ENCODE assay signal across 9 mouse cellular contexts in genomic region chr17:90809197-90810163, GRCm38 (mm10).
A peak's percentile ranks its signal among the peaks of the same experiment; 100 is the strongest.
DNase-seq lines count a peak whose midpoint lies in the region; ATAC-seq and TF ChIP-seq lines count a peak whose summit lies in the region.
"Had no signal": no experiment of that assay in that cellular context is flagged by ENCODE, and none has a peak within 500 bp of the region (broad histone marks: within the 10 kb centered on the region; RNA-seq: fewer than 3 reads in every experiment).

No protein-coding gene starts in this region.

- peak; percentile 59 for TF ChIP-seq CTCF in cortical plate, adult 2 months (IDR thresholded peaks at IDR 0.05; ENCODE audit: extremely low read depth, insufficient read depth, low read length)

- DNase-seq in urinary bladder, postnatal 14 days (ENCODE audit: low spot score): peak; percentile 53
- no peak for DNase-seq in urinary bladder, adult 2 months (ENCODE audit: low spot score)
- peak; percentile 7 for DNase-seq in gastrocnemius, postnatal 25 days
- DNase-seq in left cerebral cortex, postnatal 4 days: peak; percentile 66
- peak; percentile 89 for DNase-seq in midbrain, embryonic 14.5 days
- peak; percentile 6 for DNase-seq in thymus, postnatal 14 days

- intact Hi-C loops in left cerebral cortex, postnatal 4 days (cut with DNase I): loop anchor here (5.0 to 10.0 kb wide), 2 partner anchors 185 to 278 kb away; no protein-coding TSS in a partner anchor

- H3K4me1 ChIP-seq in cortical plate, adult 2 months (ENCODE audit: control insufficient read depth, insufficient read depth, low read length): no peaks in the 10 kb centered on the region; the same call in 1 of the 2 replicates
- 0 out of 2 replicates have a peak, but pooled peaks cover 9% of the 10 kb centered on the region for H3K4me1 ChIP-seq in kidney, embryonic 14.5 days (ENCODE audit: control insufficient read depth, insufficient read depth, low read length)
- H3K4me1 ChIP-seq in midbrain, embryonic 14.5 days (ENCODE audit: control insufficient read depth, insufficient read depth, low read length): no peaks in the 10 kb centered on the region

- 51% methylated on average over 8 of the region's 8 CpGs for WGBS in kidney, embryonic 14.5 days
- 62% methylated on average over 8 of the region's 8 CpGs for WGBS in midbrain, embryonic 14.5 days

- no peaks in the 10 kb centered on the region for H3K36me3 ChIP-seq in kidney, embryonic 14.5 days (ENCODE audit: control insufficient read depth, insufficient read depth, low read length)
- H3K36me3 ChIP-seq in midbrain, embryonic 14.5 days (ENCODE audit: control insufficient read depth, insufficient read depth, low read length): no peaks in the 10 kb centered on the region

- no peak for TF ChIP-seq POLR2A in cortical plate, adult 2 months (IDR thresholded peaks at IDR 0.05; ENCODE audit: extremely low read depth, insufficient read depth, low read length)

- no peaks in the 10 kb centered on the region; the same call in 1 of the 2 replicates for H3K9me3 ChIP-seq in kidney, embryonic 14.5 days (ENCODE audit: control insufficient read depth, low read length)
- 0 out of 2 replicates have a peak, but pooled peaks cover 5% of the 10 kb centered on the region for H3K9me3 ChIP-seq in midbrain, embryonic 14.5 days (ENCODE audit: control insufficient read depth, low read length)

- no peak overlapping the region for H3K4me2 ChIP-seq in kidney, embryonic 14.5 days (replicated peaks; ENCODE audit: low read depth, low read length)
- no peak overlapping the region for H3K4me2 ChIP-seq in midbrain, embryonic 14.5 days (ENCODE audit: low read length)

- H3K27me3 ChIP-seq in kidney, embryonic 14.5 days (ENCODE audit: control insufficient read depth, insufficient read depth, low read length): no peaks in the 10 kb centered on the region
- no peaks in the 10 kb centered on the region for H3K27me3 ChIP-seq in midbrain, embryonic 14.5 days (ENCODE audit: control insufficient read depth, insufficient read depth, low read length)

- H3K4me3 ChIP-seq in cortical plate, adult 2 months (ENCODE audit: insufficient read depth, low read length): no peak overlapping the region
- no peak overlapping the region for H3K4me3 ChIP-seq in kidney, embryonic 14.5 days (ENCODE audit: low read length)
- H3K4me3 ChIP-seq in midbrain, embryonic 14.5 days (replicated peaks; ENCODE audit: low read depth, low read length): no peak overlapping the region
- H3K4me3 ChIP-seq: myocyte had no signal

- ATAC-seq in kidney, embryonic 14.5 days (ENCODE audit: low FRiP score, low TSS enrichment): peak; percentile 78
- peak; percentile 72 for ATAC-seq in midbrain, embryonic 14.5 days (ENCODE audit: low FRiP score, low TSS enrichment)

- H3K9ac ChIP-seq in kidney, embryonic 14.5 days (ENCODE audit: low read depth, low read length): no peak overlapping the region
- no peak overlapping the region for H3K9ac ChIP-seq in midbrain, embryonic 14.5 days (replicated peaks; ENCODE audit: low read length)

- H3K27ac ChIP-seq in cortical plate, adult 2 months (ENCODE audit: insufficient read depth, low read length): no peak overlapping the region
- no peak overlapping the region for H3K27ac ChIP-seq in kidney, embryonic 14.5 days (ENCODE audit: low read depth, low read length)
- no peak overlapping the region for H3K27ac ChIP-seq in midbrain, embryonic 14.5 days (replicated peaks; ENCODE audit: low read depth, low read length)
